Mouse (Mus musculus): ENCODE results near the gene Trpv1.

- no peak for TF ChIP-seq EP300 (IDR thresholded peaks at IDR 0.05; ENCODE audit: low read depth in 1 of 2, low read length in 2 of 2)
- TF ChIP-seq CTCF (IDR thresholded peaks at IDR 0.05 in 2 of 3, conservative IDR thresholded peaks at IDR 0.05 in 1 of 3; ENCODE audit: control insufficient read depth in 1 of 3, insufficient read depth in 1 of 3, low read depth in 2 of 3, low read length in 3 of 3, poor library complexity in 1 of 3, severe bottlenecking in 1 of 3): no peak
- no peak for TF ChIP-seq POLR2A (IDR thresholded peaks at IDR 0.05; ENCODE audit: control insufficient read depth in 1 of 2, insufficient read depth in 1 of 2, low read depth in 1 of 2, low read length in 2 of 2, poor library complexity in 1 of 2)
These were observed 4.0 kb upstream of the Trpv1 start for GRCm38 (mm10) chr11:73230081-73230480.

All from MEL (cell line).